Mouse (Mus musculus) layer of hippocampus, postnatal 10 days (tissue): Measurements from ENCODE around the gene Zfp947. TPM values are rescaled to one million over a fixed set of nuclear protein-coding genes. Genes with fewer than 3 reads are reported as not detected.
"Not testable (repeated sequence)": the region's sequence is repeated elsewhere in the genome, so short reads cannot be mapped to it uniquely, and the experiment has no call there.

Experiments used
- DNase-seq, 2 experiments: peaks; one replicate each; pipeline ENCODE4 v3.0.0; 2021; ENCODE audit warnings: low spot score in 2 of 2
- long read RNA-seq: library from polyadenylated mRNA; stranded (forward); transcript quantifications from one replicate; pipeline ENCODE4 v2.0.0, GENCODE M21; 2023
- total RNA-seq, 2 experiments: library from RNA; stranded (reverse); gene quantifications; 2 replicates each; pipeline ENCODE4 v1.2.3; 2021

Zfp947 gene
- total RNA-seq: under 1 TPM; 0.53 to 0.60 TPM
- long read RNA-seq, partial matches to known transcripts: 0 of 2 reads
- long read RNA-seq, other reads (novel, unspliced or antisense): 2 of 2 reads

DNA sequence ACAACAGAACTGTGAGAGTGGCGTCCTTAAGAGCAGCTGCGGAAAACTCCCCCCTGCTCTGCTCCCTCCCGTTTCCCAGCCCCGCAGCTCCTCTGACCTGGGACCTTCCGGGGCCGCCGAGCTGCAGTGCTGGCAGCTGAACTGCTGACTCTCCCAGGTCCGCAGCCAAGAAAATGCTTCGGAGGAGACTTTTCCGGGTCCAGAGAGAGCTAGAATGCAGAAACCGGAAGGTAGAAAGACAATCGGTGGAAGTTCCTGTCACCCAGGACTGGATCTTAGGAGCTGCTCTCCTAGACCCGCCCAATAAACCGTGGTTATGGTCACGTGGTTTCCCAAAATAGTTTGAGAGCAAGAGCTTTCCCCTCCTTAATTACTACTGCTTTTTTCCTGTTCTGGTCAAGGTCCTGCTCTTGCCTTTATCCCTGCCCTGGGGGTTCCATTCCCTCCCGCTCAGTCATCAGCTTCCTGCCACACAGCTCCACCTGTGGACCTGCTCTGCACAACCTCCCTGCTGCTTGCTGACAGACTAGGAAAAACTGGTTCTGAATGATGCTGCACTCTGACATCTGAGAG lies at the start of gene Zfp947:
Zfp947 (minus strand) TSS at position 469 of the 573 bp plus-strand sequence.
- DNase-seq: peak; percentile 8 to 20

DNA sequence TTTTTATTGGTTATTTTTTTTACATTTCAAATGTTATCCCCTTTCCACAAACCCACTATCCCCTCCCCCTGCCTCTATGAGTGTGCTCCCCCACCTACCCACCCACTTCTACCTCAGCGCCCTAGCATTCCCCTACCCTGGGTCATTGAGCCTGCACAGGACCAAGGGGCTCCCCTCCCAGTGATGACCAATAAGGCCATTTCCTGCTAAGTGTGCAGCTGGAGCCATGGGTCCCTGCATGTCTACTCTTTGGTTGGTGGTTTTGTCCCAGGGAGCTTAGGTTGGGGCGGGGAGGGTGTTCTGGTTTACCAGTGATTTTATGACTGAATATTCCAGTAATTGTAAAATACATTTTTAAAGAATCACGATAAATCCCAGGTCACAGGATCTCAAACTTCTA lies 686 bp downstream of the Zfp947 start:
- DNase-seq: not testable (repeated sequence)

- not testable (repeated sequence) for DNase-seq
Observed at GRCm38 (mm10) chr17:22153951-22154350, 12.0 kb downstream of the Zfp947 start.

DNA sequence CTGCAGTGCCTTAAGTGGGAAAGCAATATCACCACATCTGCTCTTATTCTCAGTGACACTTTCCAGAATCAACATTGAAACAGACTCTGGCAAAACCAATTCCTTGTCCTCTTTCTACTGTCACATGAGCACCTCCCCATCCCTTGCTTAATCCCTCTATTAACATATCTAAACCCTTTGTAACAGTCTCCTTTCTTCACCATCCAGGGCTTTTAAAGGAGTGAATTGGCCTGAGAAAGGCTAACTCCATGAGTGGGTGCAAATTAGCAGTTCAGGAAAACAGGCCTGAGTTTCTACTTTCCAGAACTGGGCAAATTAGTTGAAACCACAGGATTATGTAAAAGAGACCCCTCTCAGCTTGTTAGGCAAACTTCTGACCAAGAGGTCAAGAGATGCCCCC lies 47.2 kb downstream of the Zfp947 start:
- DNase-seq: no peak

Other genes with a start within 250 kb of the Zfp947 start
- gene Zfp942, start 203.7 kb downstream of the Zfp947 start, total RNA-seq: 10 to 100 TPM; 19.1 to 20.6 TPM
- 10 to 100 TPM; 17.8 to 19.9 TPM for gene Zfp943, start 203.6 kb downstream of the Zfp947 start, total RNA-seq
- gene Zfp994, start 59.4 kb upstream of the Zfp947 start, total RNA-seq: 1 to 10 TPM; 5.0 to 5.6 TPM
- 10 to 100 TPM; 10.6 to 11.1 TPM for gene CT030661.1, start 148.6 kb upstream of the Zfp947 start, total RNA-seq
- 10 to 100 TPM; 10.1 to 10.7 TPM for gene Zfp944, start 195.2 kb upstream of the Zfp947 start, total RNA-seq
- gene Zfp758, start 195.3 kb upstream of the Zfp947 start, total RNA-seq: 10 to 100 TPM; 10.4 to 11.3 TPM